Mouse (Mus musculus) spleen, adult 10 weeks (tissue): ENCODE data around the gene Nsfl1c. TPM values are rescaled to one million over a fixed set of nuclear protein-coding genes. Genes with fewer than 3 reads are reported as not detected.

ENCODE experiments used
- polyA plus RNA-seq: library from polyadenylated mRNA; stranded (reverse); fragments of 350-450 nt; fragmentation: Illumina TruSeq; extraction: RNeasy Lipid Tissue Mini Kit (QIAGEN cat#74804); gene quantifications from one replicate; pipeline ENCODE4 v1.2.3, GENCODE M21; 2015; ENCODE audit warnings: low replicate concordance; ENCODE audit not compliant: insufficient read depth

Gene Nsfl1c
- polyA plus RNA-seq: 102 TPM

DNA sequence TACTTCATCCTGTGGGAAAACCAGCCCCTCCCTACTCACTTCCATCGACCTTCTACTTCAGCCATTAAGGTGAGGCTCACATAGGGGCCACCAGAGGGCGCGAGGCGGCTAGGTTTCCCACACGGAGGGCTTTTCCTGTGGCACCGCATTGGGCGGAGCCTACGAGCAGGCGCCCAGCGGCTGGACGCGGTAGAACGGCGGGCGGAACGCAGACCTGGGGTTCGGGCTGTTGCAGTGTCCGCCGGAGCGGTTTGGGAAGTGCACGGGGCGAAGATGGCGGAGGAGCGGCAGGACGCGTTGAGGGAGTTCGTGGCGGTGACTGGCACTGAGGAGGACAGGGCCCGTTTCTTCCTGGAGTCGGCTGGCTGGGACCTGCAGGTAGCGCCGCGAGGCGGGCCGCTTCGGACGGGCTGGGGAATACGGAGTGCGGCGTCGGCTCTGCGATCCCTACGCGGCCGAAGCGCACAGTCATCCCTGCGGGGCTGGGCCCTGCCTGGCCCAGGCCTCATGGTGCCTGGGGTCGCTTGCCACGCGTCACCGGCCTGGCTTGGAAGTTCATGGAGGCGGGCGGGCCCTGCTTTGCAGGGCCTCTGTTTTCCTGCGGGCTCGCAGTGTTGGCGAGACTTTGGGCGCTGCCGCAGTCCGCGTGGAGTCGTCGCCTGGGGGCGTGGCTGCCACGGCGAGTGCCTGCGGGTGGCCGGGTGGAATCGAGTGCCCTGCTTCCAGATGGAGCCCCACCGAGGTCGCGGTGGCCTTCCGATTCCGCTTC, at the start of gene Nsfl1c:
Gene Nsfl1c (plus strand): TSS at position 148 of the 769 bp plus-strand sequence.

DNA sequence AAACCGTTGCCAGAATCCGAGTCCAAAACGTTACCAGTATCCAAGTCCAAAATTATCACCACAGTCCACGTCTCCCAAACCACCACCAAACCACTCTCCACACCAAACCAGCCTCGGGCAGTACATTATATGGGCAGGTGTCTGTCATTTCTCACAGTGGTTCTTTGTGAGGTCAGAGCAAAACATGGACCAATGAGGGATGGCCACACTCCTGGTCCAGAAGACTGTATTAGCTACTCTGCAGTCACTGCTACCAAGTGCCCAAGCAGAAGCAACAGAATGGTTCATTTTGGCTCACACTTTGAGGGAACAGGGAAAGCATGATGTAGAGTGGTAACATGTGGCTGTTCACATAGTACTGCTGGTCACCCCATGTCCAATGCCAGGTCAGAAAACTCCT, 17.9 kb upstream of the Nsfl1c start, which contains the start of gene 4921509C19Rik:
Gene 4921509C19Rik (minus strand): TSS at position 101 of the 400 bp plus-strand sequence.

DNA sequence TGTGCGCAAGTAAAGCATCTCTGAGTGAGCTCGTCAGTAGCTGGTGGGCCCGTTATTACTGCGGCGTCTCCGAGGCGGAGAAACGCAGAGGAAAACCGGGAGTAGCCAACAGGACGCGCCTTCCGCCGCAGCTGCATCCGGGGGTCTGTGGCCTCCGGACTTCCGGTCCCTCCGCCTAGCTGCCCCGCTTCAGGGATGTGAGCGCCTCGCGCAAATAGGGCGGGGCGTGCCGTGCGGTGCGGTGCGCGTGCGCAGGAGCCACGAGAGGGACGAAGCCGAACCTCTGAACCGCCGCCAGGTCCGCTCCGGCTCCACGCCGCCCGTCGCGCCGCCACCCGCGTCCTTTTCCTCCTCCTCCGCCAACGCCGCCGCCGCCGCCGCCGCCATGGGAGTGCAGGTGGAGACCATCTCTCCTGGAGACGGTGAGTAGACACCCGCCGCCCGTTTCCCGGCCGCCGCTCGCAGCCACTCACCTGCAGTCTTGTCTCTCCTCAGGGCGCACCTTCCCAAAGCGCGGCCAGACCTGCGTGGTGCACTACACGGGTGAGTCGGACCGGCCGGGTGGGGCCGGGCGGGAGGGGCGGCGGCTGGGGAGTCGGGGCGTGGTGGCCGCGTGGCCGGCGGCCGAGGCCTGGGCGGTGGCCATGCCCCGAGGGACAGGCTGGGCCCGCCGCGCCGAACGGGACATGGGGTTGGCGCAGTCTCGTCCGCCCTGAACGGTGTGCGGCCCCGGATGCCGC, 48.5 kb downstream of the Nsfl1c start, which contains the start of gene Fkbp1a:
Gene Fkbp1a (plus strand): TSS at position 161 of the 740 bp plus-strand sequence.

Other genes with a start within 250 kb of the Nsfl1c start
- not detected for gene 4921509C19Rik, start 18.0 kb upstream of the Nsfl1c start, polyA plus RNA-seq
- 140 TPM for gene Fkbp1a, start 48.3 kb downstream of the Nsfl1c start, polyA plus RNA-seq
- gene Sdcbp2, start 78.4 kb downstream of the Nsfl1c start, polyA plus RNA-seq: 2.3 TPM
- 0.22 TPM for gene Snph, start 138.4 kb downstream of the Nsfl1c start, polyA plus RNA-seq
- gene Rad21l, start 174.4 kb downstream of the Nsfl1c start, polyA plus RNA-seq: not detected
- gene Tmem74b, start 207.8 kb downstream of the Nsfl1c start, polyA plus RNA-seq: not detected